Mouse (Mus musculus) stomach, postnatal 0 days (tissue): ENCODE measurements around the gene Dnah2.
"Not testable (repeated sequence)": the region's sequence is repeated elsewhere in the genome, so short reads cannot be mapped to it uniquely, and the experiment has no call there.

Source experiments
- CTCF ChIP-seq: IDR thresholded peaks from 2 replicates; pipeline ENCODE4 v1.5.1; 2016; ENCODE audit warnings: antibody characterized with exemption, low read depth, mild to moderate bottlenecking, moderate library complexity
- EP300 ChIP-seq: optimal IDR thresholded peaks from 2 replicates; pipeline ENCODE3; 2016; ENCODE audit warnings: antibody characterized with exemption

DNA sequence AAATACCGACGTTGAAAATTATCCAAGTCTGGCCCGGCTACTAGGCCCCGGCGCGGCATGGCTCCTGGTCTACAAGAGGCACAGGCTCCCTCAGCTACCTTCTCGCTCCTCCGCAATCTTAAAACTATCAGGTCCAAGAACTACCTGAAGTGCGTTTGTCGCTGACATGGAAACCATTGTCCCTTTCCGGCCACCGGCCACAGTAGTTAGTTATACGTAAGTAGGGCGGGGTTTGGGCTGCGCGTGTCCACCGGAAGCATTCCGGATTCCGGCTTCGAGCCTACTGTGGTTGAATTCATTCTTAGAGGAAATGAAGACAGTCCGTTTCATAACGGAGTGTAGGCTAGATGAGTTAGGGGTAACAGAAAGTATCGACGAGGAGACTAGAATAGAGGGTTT lies 153.7 kb downstream of the Dnah2 start, which contains the start of the genes Naa38 and Cyb5d1:
- not testable (repeated sequence) for TF ChIP-seq CTCF, EP300
